Mouse (Mus musculus): ENCODE measurements around the gene Tnnc2.

GRCm38 (mm10) chr2:164748191-164748590, 31.6 kb downstream of the Tnnc2 start:
- TF ChIP-seq CTCF (IDR thresholded peaks at IDR 0.05; ENCODE audit: borderline replicate concordance, control insufficient read depth, extremely low read depth, insufficient read depth, low read length, poor library complexity) (no peak), POLR2A (IDR thresholded peaks at IDR 0.05; ENCODE audit: control insufficient read depth, extremely low read depth, insufficient read depth, low read length, poor library complexity) (no peak)
